Mouse (Mus musculus) thymus, postnatal 10 days (tissue): Measurements from ENCODE around the gene Dapk3.
"Not testable (repeated sequence)": the region's sequence is repeated elsewhere in the genome, so short reads cannot be mapped to it uniquely, and the experiment has no call there.

ENCODE experiments used
- DNase-seq, 2 experiments: peaks; one replicate each; pipeline ENCODE4 v3.0.0; 2021; ENCODE audit warnings: low spot score in 2 of 2

Gene Dapk3

DNA sequence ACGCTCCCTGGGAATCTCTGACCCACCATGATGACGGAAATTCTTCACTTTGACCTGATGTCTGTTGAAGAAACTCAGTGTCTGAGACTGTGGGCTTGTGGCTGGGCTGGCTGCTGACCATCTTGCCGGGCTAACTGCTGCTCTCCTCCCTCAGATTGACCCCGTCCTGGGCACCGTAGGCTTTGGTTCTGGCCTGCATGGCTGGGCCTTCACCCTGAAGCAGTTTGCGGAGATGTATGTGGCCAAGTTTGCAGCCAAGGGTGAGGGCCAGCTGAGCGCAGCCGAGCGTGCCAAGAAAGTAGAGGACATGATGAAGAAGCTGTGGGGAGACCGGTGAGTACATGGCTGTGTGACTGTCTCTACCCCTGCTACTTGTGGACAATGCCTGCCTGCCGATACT is 3.9 kb upstream of the Dapk3 start:
- no peak for DNase-seq

DNA sequence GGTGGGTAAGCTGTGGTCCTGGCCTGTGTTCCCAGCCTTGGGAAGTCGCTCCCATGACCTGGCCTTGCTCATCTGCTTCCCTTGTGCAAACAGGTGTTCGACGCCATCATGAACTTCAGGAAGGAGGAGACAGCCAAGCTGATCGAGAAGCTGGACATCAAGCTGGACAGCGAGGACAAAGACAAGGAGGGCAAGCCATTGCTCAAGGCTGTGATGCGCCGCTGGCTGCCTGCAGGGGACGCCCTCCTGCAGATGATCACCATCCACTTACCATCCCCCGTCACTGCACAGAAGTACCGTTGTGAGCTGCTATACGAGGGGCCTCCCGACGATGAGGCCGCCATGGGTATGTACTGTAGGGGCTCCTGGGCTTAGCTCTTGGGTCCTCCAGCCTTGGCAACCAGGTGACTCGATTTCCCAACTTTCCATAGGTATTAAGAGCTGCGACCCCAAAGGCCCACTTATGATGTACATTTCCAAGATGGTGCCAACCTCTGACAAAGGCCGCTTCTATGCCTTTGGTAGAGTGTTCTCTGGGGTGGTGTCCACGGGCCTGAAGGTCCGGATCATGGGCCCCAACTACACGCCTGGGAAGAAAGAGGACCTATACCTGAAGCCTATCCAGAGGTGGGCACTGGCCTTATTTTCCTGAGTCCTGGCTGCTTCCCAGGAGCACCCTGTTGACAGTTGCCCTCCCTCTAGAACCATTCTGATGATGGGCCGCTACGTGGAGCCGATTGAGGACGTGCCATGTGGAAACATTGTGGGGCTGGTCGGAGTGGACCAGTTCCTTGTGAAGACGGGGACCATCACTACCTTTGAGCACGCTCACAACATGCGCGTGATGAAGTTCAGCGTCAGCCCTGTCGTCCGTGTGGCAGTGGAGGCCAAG is 3.1 kb upstream of the Dapk3 start:
- no peak for DNase-seq

DNA sequence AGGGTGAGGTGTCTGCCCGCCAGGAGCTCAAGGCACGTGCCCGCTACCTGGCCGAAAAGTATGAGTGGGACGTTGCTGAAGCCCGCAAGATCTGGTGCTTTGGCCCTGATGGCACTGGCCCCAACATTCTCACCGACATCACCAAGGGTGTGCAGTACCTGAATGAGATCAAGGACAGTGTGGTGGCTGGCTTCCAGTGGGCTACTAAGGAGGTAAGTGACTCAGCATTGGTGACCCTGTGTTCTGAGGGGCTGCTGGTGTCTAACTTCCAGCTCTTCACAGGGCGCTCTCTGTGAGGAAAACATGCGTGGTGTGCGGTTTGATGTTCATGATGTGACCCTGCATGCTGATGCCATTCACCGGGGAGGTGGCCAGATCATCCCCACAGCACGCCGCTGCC is 1.9 kb upstream of the Dapk3 start:
- no peak for DNase-seq

DNA sequence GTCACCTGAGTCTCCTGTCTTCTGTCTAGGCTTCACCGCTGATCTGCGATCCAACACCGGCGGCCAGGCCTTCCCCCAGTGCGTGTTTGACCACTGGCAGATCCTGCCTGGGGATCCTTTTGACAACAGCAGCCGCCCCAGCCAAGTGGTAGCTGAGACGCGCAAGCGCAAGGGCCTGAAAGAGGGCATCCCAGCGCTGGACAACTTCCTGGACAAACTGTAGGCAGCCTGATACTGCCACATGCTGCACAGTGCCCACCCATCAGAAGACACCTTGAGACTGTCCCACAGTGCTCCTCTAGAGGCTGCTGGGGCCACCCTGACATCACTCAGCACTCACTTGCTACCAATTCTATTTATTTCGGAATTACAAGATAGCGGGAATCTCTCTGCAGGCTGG is 945 bp upstream of the Dapk3 start:
- DNase-seq = not testable (repeated sequence)

DNA sequence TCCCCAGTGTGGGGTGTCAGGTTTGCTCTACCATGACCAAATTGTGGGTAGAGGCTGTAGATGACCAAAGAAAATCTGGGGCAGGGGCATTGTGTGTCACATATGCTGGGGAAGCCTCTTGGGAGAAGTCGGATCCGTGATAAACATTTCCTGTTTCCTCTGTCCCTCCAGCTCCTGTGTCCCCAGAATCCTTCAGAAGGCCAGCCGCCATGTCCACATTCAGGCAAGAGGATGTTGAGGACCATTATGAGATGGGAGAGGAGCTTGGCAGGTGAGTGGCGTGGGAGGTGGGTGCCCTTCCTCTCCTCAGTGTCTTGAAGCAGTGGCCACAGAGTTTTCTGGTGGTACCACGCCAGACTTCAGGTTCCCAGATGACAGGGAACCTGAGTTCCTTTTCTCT is 1.0 kb downstream of the Dapk3 start, which contains the start of gene 4930442H23Rik:
Gene 4930442H23Rik (minus strand): TSS at position 45 of the 400 bp plus-strand sequence.
- no peak for DNase-seq

DNA sequence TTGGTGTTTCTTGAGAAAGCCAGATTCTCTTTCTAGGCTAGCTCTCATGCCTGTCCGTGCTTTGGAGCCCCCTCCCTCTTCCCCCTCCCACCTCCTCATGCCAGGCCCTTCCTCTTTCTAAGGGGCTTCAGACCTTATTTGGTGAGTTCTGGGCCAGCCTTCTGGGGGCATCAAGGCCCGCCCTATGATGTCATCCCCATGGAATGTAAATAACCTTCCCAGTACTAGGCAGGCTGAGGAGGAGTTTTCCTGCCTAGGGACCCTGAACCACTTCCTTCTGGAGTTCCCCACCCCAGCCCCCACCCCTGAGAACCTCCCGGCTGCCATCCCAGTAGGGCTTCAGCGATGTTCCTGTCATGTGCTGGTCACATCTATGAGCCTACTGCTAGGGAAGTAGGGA is 2.0 kb downstream of the Dapk3 start:
- DNase-seq = no peak

- no peak for DNase-seq
Observed at GRCm38 (mm10) chr10:81187161-81187560, 4.4 kb downstream of the Dapk3 start.

- no peak for DNase-seq
Observed at GRCm38 (mm10) chr10:81189821-81190220, 7.0 kb downstream of the Dapk3 start.

DNA sequence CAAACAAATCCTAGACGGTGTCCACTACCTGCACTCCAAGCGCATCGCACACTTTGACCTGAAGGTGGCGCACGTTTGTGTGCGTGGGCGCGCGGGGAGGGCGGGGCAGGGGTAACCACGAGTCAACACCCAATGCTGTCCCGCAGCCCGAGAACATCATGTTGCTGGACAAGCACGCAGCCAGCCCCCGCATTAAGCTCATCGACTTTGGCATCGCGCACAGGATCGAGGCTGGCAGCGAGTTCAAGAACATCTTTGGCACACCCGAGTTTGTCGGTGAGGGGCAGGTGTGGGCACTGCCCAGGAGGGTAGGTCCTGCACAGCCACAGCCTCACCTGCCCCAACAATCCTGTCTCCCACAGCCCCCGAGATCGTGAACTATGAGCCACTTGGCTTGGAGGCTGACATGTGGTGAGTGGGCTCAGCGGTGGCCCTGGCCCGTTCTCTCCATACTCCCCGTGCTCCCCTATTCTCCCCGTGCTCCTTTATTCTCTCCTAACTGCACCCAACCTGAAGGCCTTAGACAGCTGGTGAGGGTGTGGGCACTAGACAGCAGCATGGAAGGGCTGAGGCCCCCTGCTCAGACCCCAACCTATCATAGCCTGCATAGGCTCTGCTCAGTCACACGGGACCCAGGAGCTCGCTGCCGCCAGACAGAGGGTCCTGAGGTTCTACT is 7.6 kb downstream of the Dapk3 start:
- no peak for DNase-seq

DNA sequence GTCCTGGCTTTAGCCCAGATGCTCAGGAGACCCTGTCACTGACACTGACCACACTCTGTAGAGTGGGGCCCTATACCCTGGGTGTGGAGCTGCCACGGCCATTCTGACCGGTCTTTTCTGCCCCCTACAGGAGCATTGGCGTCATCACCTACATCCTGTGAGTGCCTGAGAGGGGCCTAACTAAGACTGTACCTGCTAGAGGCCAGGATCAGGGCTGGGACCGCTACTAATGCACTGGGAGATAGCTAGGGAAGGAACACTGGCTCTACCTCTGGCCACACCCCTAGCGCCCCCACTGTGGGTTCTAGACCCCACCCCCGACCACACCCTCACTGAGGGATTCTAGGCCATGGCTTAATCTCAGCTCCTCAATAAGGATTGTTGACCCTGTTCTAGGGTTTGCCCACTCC is 8.1 kb downstream of the Dapk3 start:
- DNase-seq = no peak

- no peak for DNase-seq
Observed at GRCm38 (mm10) chr10:81191342-81191982, 8.7 kb downstream of the Dapk3 start.

DNA sequence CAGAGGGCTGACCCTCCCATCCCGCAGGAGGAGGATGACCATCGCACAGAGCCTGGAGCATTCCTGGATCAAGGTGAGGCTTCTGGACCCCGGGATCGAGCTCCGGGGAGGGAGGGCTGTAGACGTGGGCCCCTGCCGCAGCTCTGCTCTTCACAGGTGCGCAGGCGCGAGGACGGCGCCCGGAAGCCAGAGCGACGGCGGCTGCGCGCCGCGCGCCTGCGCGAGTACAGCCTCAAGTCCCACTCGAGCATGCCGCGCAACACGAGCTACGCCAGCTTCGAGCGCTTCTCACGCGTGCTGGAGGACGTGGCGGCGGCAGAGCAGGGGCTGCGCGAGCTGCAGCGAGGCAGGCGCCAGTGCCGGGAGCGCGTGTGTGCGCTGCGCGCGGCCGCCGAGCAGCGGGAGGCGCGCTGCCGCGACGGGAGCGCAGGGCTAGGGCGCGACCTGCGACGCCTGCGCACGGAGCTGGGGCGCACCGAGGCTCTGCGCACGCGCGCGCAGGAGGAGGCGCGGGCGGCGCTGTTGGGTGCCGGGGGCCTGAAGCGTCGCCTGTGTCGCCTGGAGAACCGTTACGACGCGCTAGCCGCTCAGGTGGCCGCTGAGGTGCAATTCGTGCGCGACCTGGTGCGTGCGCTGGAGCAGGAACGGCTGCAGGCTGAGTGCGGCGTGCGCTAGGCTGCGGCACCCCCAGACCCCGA is 9.6 kb downstream of the Dapk3 start:
- DNase-seq = peak; percentile 79 to 84

- peak in 1 of 2 experiments; percentile 30 for DNase-seq
Observed at GRCm38 (mm10) chr10:81192968-81193501, 10.2 kb downstream of the Dapk3 start.

GRCm38 (mm10) chr10:81193991-81194774 is 11.4 kb downstream of the Dapk3 start:
- peak in 1 of 2 experiments; percentile 31 for DNase-seq

DNA sequence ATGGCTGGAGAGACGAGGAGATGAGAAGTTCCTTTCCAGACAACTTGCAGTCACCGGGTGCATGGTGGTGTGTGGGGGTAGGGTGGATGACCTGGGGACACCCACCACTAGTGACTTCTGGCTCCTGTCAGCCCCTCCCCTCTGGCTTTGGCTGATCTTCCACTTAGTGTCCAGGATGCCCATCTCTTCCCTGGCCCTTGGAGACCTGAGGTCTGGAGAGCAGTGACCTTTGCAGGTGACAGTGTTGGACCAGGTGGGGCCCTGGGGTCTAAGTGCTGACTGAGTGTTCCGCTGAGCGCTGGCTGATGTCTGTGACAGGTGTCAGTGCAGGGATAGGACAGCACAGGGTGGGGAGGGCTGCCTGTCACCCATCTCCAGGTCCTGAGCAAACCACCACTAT is 12.5 kb downstream of the Dapk3 start:
- no peak for DNase-seq

GRCm38 (mm10) chr10:81196470-81197065 is 13.8 kb downstream of the Dapk3 start:
- no peak for DNase-seq

DNA sequence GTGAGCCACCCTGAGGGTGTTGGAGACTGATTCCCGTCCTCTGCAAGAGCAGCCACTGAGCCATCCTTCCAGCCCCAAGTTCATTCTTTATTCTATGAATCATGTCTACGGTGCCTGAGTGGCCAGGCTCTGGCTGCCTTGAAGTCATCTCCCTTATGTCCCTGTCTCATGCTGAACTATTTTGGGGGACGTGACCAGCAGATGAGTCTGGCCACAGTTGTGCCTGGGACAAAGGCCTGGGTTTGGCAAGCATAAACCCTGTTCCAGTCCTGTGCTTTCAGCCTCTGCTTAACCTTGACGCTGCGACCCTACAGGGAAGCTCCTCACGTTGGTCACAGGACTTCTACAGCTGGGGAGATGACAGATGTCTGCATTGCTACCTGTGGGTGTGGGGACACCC is 14.5 kb downstream of the Dapk3 start:
- DNase-seq = no peak

GRCm38 (mm10) chr10:81198230-81198629 is 15.4 kb downstream of the Dapk3 start:
- DNase-seq = peak in 1 of 2 experiments; percentile 72

DNA sequence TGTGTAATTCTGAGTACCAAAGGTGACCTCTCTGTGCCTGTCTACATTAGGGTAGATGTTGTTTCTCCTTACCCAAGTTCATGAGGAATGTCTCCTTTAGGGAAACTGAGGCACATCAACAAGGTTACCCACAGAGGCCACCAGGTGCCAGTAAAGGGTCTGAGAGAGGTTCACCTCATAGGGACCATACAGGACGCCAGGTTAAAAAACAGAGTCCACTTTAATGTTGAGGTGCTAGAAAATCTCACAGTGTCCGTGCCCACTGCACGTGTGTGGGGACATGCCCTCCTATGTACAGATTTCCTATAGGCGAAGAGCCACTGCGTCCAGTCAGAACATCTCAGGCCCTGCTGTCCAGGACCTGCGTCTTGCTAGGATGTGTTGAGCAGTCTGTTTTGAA is 16.2 kb downstream of the Dapk3 start:
- DNase-seq = no peak

- DNase-seq = no peak
Observed at GRCm38 (mm10) chr10:81200141-81200540, 17.3 kb downstream of the Dapk3 start.
